Mouse (Mus musculus) myocyte (in vitro differentiated cells): ENCODE results near the gene Isl1. TPM values are rescaled to one million over a fixed set of nuclear protein-coding genes. Genes with fewer than 3 reads are reported as not detected.
A peak's percentile ranks its signal among the peaks of the same experiment; 100 is the strongest.

Experiments
- H3K27me3 ChIP-seq: one replicate; pipeline ENCODE4 v1.6.1; 2011; ENCODE audit not compliant: control insufficient read depth, insufficient read depth, insufficient read length
- H3K36me3 ChIP-seq: one replicate; pipeline ENCODE4 v1.6.1; 2011; ENCODE audit not compliant: control insufficient read depth, insufficient read depth
- H3K4me2 ChIP-seq: one replicate; pipeline ENCODE4 v1.6.1; 2011; ENCODE audit warnings: low read depth, control low read depth
- H3K4me3 ChIP-seq: one replicate; pipeline ENCODE4 v1.5.1; 2011; ENCODE audit warnings: mild to moderate bottlenecking, control low read depth, moderate library complexity
- H3K79me2 ChIP-seq: one replicate; pipeline ENCODE4 v1.6.1; 2011; ENCODE audit not compliant: control insufficient read depth, insufficient read depth
- H3ac ChIP-seq: one replicate; pipeline ENCODE4 v1.6.1; 2011; ENCODE audit not compliant: control insufficient read depth, insufficient read length
- CEBPB ChIP-seq: IDR thresholded peaks from 2 replicates; pipeline ENCODE4 v1.6.1; 2011; ENCODE audit warnings: mild to moderate bottlenecking, moderate library complexity; ENCODE audit not compliant: poor library complexity, insufficient read depth, severe bottlenecking
- E2F4 ChIP-seq: IDR thresholded peaks from one replicate; pipeline ENCODE4 v1.6.1; 2011; ENCODE audit warnings: mild to moderate bottlenecking, control low read depth, moderate library complexity; ENCODE audit not compliant: insufficient read depth
- MAX ChIP-seq: IDR thresholded peaks from one replicate; pipeline ENCODE4 v1.6.1; 2011; ENCODE audit warnings: low read depth, mild to moderate bottlenecking, control low read depth
- MYOD1 ChIP-seq, 3 experiments: IDR thresholded peaks; one replicate each; pipeline ENCODE4 v1.6.1; 2011; ENCODE audit warnings: control low read depth in 2 of 3, low read depth in 2 of 3, mild to moderate bottlenecking in 2 of 3, moderate library complexity in 1 of 3; ENCODE audit not compliant: insufficient read length in 2 of 3, control insufficient read depth in 1 of 3
- MYOG ChIP-seq, 3 experiments: IDR thresholded peaks; one replicate each; pipeline ENCODE4 v1.6.1; 2011; ENCODE audit warnings: control low read depth in 2 of 3, low read depth in 2 of 3, mild to moderate bottlenecking in 2 of 3; ENCODE audit not compliant: insufficient read length in 2 of 3, control insufficient read depth in 1 of 3, insufficient read depth in 1 of 3
- POLR2A ChIP-seq: IDR thresholded peaks from one replicate; pipeline ENCODE4 v1.6.1; 2011; ENCODE audit warnings: low read depth, mild to moderate bottlenecking, control low read depth, moderate library complexity; ENCODE audit not compliant: insufficient read length
- POLR2AphosphoS2 ChIP-seq: IDR thresholded peaks from one replicate; pipeline ENCODE4 v1.6.1; 2011; ENCODE audit warnings: low read depth, control low read depth; ENCODE audit not compliant: insufficient read length
- REST ChIP-seq: IDR thresholded peaks from one replicate; pipeline ENCODE4 v1.6.1; 2011; ENCODE audit warnings: mild to moderate bottlenecking, control low read depth, moderate library complexity; ENCODE audit not compliant: insufficient read depth, insufficient read length
- SRF ChIP-seq: IDR thresholded peaks from one replicate; pipeline ENCODE4 v1.6.1; 2011; ENCODE audit warnings: low read depth; ENCODE audit not compliant: control insufficient read depth, insufficient read length
- TCF12 ChIP-seq: IDR thresholded peaks from one replicate; pipeline ENCODE4 v1.6.1; 2011; ENCODE audit warnings: mild to moderate bottlenecking, control low read depth; ENCODE audit not compliant: poor library complexity, insufficient read depth, severe bottlenecking
- TCF3 ChIP-seq: IDR thresholded peaks from one replicate; pipeline ENCODE4 v1.6.1; 2011; ENCODE audit warnings: low read depth, control low read depth; ENCODE audit not compliant: insufficient read length
- USF1 ChIP-seq: IDR thresholded peaks from one replicate; pipeline ENCODE4 v1.6.1; 2011; ENCODE audit warnings: low read depth, mild to moderate bottlenecking, control low read depth, moderate library complexity
- polyA plus RNA-seq: library from polyadenylated mRNA; unstranded; fragments of >200 nt; fragmentation: generic; extraction: Trizol; gene quantifications from one replicate; pipeline ENCODE4 v1.2.1, GENCODE M21; 2012; ENCODE audit warnings: missing spikeins

The Isl1 gene
- polyA plus RNA-seq, result 3.0 TPM

GRCm38 (mm10) chr13:116309584-116310462 is at the start of gene Isl1:
TSS of gene Isl1 (minus strand) at chr13:116309689.
- H3K36me3 ChIP-seq, result no peaks in the 10 kb centered on the region
- H3K4me2 ChIP-seq, result peak within 1 kb of the TSS; percentile 72
- TF ChIP-seq MYOD1 (IDR thresholded peaks at IDR 0.05; ENCODE audit: control insufficient read depth in 1 of 3, insufficient read length in 2 of 3, low read depth in 2 of 3), result peak in 1 of 3 experiments; percentile 63
- no peak for TF ChIP-seq CEBPB
- peak; percentile 80 for TF ChIP-seq POLR2A
- TF ChIP-seq POLR2AphosphoS2, result peak; percentile 70
- peak within 1 kb of the TSS; percentile 44 for H3K4me3 ChIP-seq
- no peaks in the 10 kb centered on the region for H3K27me3 ChIP-seq
- peak within 1 kb of the TSS; percentile 95 for H3ac ChIP-seq
- no peaks in the 10 kb centered on the region for H3K79me2 ChIP-seq

GRCm38 (mm10) chr13:116335763-116336162 is 26.3 kb upstream of the Isl1 start:
- Histone ChIP-seq H3K4me3 (no peak overlapping the region), H3K36me3 (no peaks in the 10 kb centered on the region), H3ac (no peak overlapping the region), H3K4me2 (no peak overlapping the region), H3K79me2 (no peaks in the 10 kb centered on the region), H3K27me3 (no peaks in the 10 kb centered on the region)
- TF ChIP-seq MYOG (IDR thresholded peaks at IDR 0.05; ENCODE audit: control insufficient read depth in 1 of 3, insufficient read depth in 1 of 3, insufficient read length in 2 of 3, low read depth in 2 of 3) (no peak), TCF12 (no peak), E2F4 (no peak), SRF (no peak), POLR2A (no peak), REST (no peak), MYOD1 (IDR thresholded peaks at IDR 0.05; ENCODE audit: control insufficient read depth in 1 of 3, insufficient read length in 2 of 3, low read depth in 2 of 3) (no peak), CEBPB (no peak), POLR2AphosphoS2 (no peak), USF1 (no peak), MAX (no peak), TCF3 (no peak)

- Histone ChIP-seq H3K4me2 (no peak overlapping the region), H3ac (no peak overlapping the region), H3K79me2 (no peaks in the 10 kb centered on the region), H3K27me3 (no peaks in the 10 kb centered on the region), H3K36me3 (no peaks in the 10 kb centered on the region), H3K4me3 (no peak overlapping the region)
- TF ChIP-seq REST (no peak), POLR2A (no peak), CEBPB (no peak), MYOG (IDR thresholded peaks at IDR 0.05; ENCODE audit: control insufficient read depth in 1 of 3, insufficient read depth in 1 of 3, insufficient read length in 2 of 3, low read depth in 2 of 3) (no peak), MAX (no peak), MYOD1 (IDR thresholded peaks at IDR 0.05; ENCODE audit: control insufficient read depth in 1 of 3, insufficient read length in 2 of 3, low read depth in 2 of 3) (no peak), TCF12 (no peak)
Measured at GRCm38 (mm10) chr13:116313636-116314530, 4.4 kb upstream of the Isl1 start.

- H3K4me2 ChIP-seq, result no peak overlapping the region
Measured at GRCm38 (mm10) chr13:116311871-116312720, 2.6 kb upstream of the Isl1 start.

More at GRCm38 (mm10) chr13:116311871-116312720, 2.6 kb upstream of the Isl1 start:
- Histone ChIP-seq H3K36me3 (no peaks in the 10 kb centered on the region), H3ac (no peak overlapping the region), H3K79me2 (no peaks in the 10 kb centered on the region), H3K27me3 (no peaks in the 10 kb centered on the region), H3K4me3 (no peak overlapping the region)
- no peak for TF ChIP-seq E2F4
- TF ChIP-seq MAX, result no peak
- no peak for TF ChIP-seq SRF
- TF ChIP-seq MYOG (IDR thresholded peaks at IDR 0.05; ENCODE audit: control insufficient read depth in 1 of 3, insufficient read depth in 1 of 3, insufficient read length in 2 of 3, low read depth in 2 of 3), result no peak
- TF ChIP-seq POLR2A, result no peak
- no peak for TF ChIP-seq USF1
